20 mouse cellular contexts compared by ENCODE assay signal in genomic region chr11:35950466-35950865, GRCm38 (mm10). TPM values are rescaled to one million over a fixed set of nuclear protein-coding genes. Genes with fewer than 3 reads are reported as not detected.
DNase-seq lines count a peak whose midpoint lies in the region; ATAC-seq and TF ChIP-seq lines count a peak whose summit lies in the region.
"Had no signal": no experiment of that assay in that cellular context is flagged by ENCODE, and none has a peak within 500 bp of the region (broad histone marks: within the 10 kb centered on the region; RNA-seq: fewer than 3 reads in every experiment).

No protein-coding gene starts in this region.

- H3K27me3 ChIP-seq in heart, embryonic 10.5 days (ENCODE audit: insufficient read depth, poor library complexity, severe bottlenecking): no peaks in the 10 kb centered on the region
- H3K27me3 ChIP-seq in lung, embryonic 15.5 days: no peaks in the 10 kb centered on the region
- no peaks in the 10 kb centered on the region for H3K27me3 ChIP-seq in intestine, embryonic 15.5 days (replicated peaks)
- H3K27me3 ChIP-seq in liver, postnatal 0 days (ENCODE audit: insufficient read depth, low read length): no peaks in the 10 kb centered on the region
- H3K27me3 ChIP-seq: forebrain, embryonic 15.5 days; heart, embryonic 13.5 days; megakaryocyte, embryonic 14.5 days; neural tube, embryonic 12.5 days had no signal

- ATAC-seq in lung, embryonic 15.5 days (ENCODE audit: borderline replicate concordance, extremely low read depth, low FRiP score, low TSS enrichment): no peak
- ATAC-seq in intestine, embryonic 15.5 days: peak; percentile 23; the same call in 1 of the 2 replicates
- ATAC-seq in liver, postnatal 0 days: no peak
- ATAC-seq: forebrain, embryonic 15.5 days had no signal

- no peak for TF ChIP-seq CTCF in lung, adult 2 months (IDR thresholded peaks at IDR 0.05; ENCODE audit: insufficient read depth, low read length)
- TF ChIP-seq CTCF in liver, postnatal 0 days (IDR thresholded peaks at IDR 0.05; ENCODE audit: low read depth): no peak
- TF ChIP-seq CTCF in left cerebral cortex, adult 2 months (IDR thresholded peaks at IDR 0.05): no peak

- TF ChIP-seq POLR2A in lung, adult 2 months (IDR thresholded peaks at IDR 0.05; ENCODE audit: borderline replicate concordance, extremely low read depth, low read depth, low read length): no peak

- no peak for TF ChIP-seq EP300 in liver, postnatal 0 days (IDR thresholded peaks at IDR 0.05; ENCODE audit: low read depth)

- H3K4me1 ChIP-seq in heart, embryonic 10.5 days: peaks cover 39% of the 10 kb centered on the region
- H3K4me1 ChIP-seq in lung, embryonic 15.5 days: peaks cover 45% of the 10 kb centered on the region
- H3K4me1 ChIP-seq in lung, adult 2 months (ENCODE audit: control insufficient read depth, insufficient read depth, low read length): peaks cover 4% of the 10 kb centered on the region
- peaks cover 40% of the 10 kb centered on the region for H3K4me1 ChIP-seq in intestine, embryonic 15.5 days (replicated peaks)
- H3K4me1 ChIP-seq in liver, postnatal 0 days (ENCODE audit: insufficient read depth): peaks cover 14% of the 10 kb centered on the region
- H3K4me1 ChIP-seq: megakaryocyte, embryonic 14.5 days had no signal

- no peak overlapping the region for H3K9ac ChIP-seq in lung, embryonic 15.5 days
- H3K9ac ChIP-seq in intestine, embryonic 15.5 days: no peak overlapping the region
- H3K9ac ChIP-seq in liver, postnatal 0 days (replicated peaks): no peak overlapping the region; the same call in 1 of the 2 replicates
- H3K9ac ChIP-seq: forebrain, embryonic 15.5 days; heart, embryonic 13.5 days; neural tube, embryonic 12.5 days had no signal

- H3K4me2 ChIP-seq in lung, embryonic 15.5 days: no peak overlapping the region
- H3K4me2 ChIP-seq in intestine, embryonic 15.5 days (replicated peaks): no peak overlapping the region
- peak overlapping the region; percentile 62 for H3K4me2 ChIP-seq in liver, postnatal 0 days (ENCODE audit: low read depth, low read length)
- H3K4me2 ChIP-seq: forebrain, embryonic 15.5 days; heart, embryonic 13.5 days; neural tube, embryonic 12.5 days had no signal

- peak overlapping the region; percentile 29 for H3K27ac ChIP-seq in heart, embryonic 10.5 days
- H3K27ac ChIP-seq in lung, embryonic 15.5 days: peak overlapping the region; percentile 79
- H3K27ac ChIP-seq in intestine, embryonic 15.5 days: peak overlapping the region; percentile 84; the same call in 1 of the 2 replicates
- peak overlapping the region; percentile 97 for H3K27ac ChIP-seq in liver, postnatal 0 days (ENCODE audit: low read depth)
- H3K27ac ChIP-seq in left cerebral cortex, adult 2 months: no peak overlapping the region
- H3K27ac ChIP-seq: forebrain, embryonic 15.5 days; heart, embryonic 13.5 days; neural tube, embryonic 12.5 days had no signal

- no peaks in the 10 kb centered on the region for H3K36me3 ChIP-seq in heart, embryonic 10.5 days
- H3K36me3 ChIP-seq in lung, embryonic 15.5 days: no peaks in the 10 kb centered on the region
- no peaks in the 10 kb centered on the region for H3K36me3 ChIP-seq in intestine, embryonic 15.5 days
- H3K36me3 ChIP-seq in liver, postnatal 0 days (replicated peaks; ENCODE audit: insufficient read depth, low read length): no peaks in the 10 kb centered on the region
- H3K36me3 ChIP-seq: forebrain, embryonic 15.5 days; heart, embryonic 13.5 days; neural tube, embryonic 12.5 days had no signal

- no peaks in the 10 kb centered on the region for H3K9me3 ChIP-seq in heart, embryonic 10.5 days
- H3K9me3 ChIP-seq in lung, embryonic 15.5 days: no peaks in the 10 kb centered on the region
- H3K9me3 ChIP-seq in intestine, embryonic 15.5 days: no peaks in the 10 kb centered on the region
- H3K9me3 ChIP-seq in liver, postnatal 0 days (ENCODE audit: low read length): no peaks in the 10 kb centered on the region
- H3K9me3 ChIP-seq: forebrain, embryonic 15.5 days; heart, embryonic 13.5 days; neural tube, embryonic 12.5 days had no signal

- intact Hi-C loops in heart, postnatal 10 days (cut with DNase I): no loop called here
- intact Hi-C loops in left cerebral cortex, adult 2 months (cut with DNase I): no loop called here

- no peak overlapping the region for H3K4me3 ChIP-seq in heart, embryonic 10.5 days
- H3K4me3 ChIP-seq in lung, embryonic 15.5 days: no peak overlapping the region
- H3K4me3 ChIP-seq in lung, adult 2 months (replicated peaks; ENCODE audit: extremely low read depth, low read depth, low read length): no peak overlapping the region
- H3K4me3 ChIP-seq in intestine, embryonic 15.5 days (replicated peaks): no peak overlapping the region
- no peak overlapping the region for H3K4me3 ChIP-seq in liver, postnatal 0 days (ENCODE audit: low read depth, low read length)
- H3K4me3 ChIP-seq in left cerebral cortex, adult 2 months: no peak overlapping the region
- H3K4me3 ChIP-seq: erythroblast, embryonic 14.5 days; forebrain, embryonic 15.5 days; heart, embryonic 13.5 days; megakaryocyte, embryonic 14.5 days; neural tube, embryonic 12.5 days had no signal

- 72% methylated on average over 7 of the region's 7 CpGs for WGBS in heart, embryonic 10.5 days
- WGBS in lung, embryonic 15.5 days: 54% methylated on average over 7 of the region's 7 CpGs
- 56% methylated on average over 7 of the region's 7 CpGs for WGBS in lung, adult 2 months
- WGBS in intestine, embryonic 15.5 days: 58% methylated on average over 7 of the region's 7 CpGs
- WGBS in liver, postnatal 0 days (ENCODE audit: insufficient replicate concordance): 74% methylated on average over 7 of the region's 7 CpGs

- DNase-seq in heart, embryonic 10.5 days (ENCODE audit: low spot score): no peak
- DNase-seq in heart, postnatal 10 days: no peak
- no peak for DNase-seq in lung, adult 2 months
- no peak for DNase-seq in liver, postnatal 0 days
- no peak for DNase-seq in gastrocnemius, postnatal 25 days
- no peak for DNase-seq in left cerebral cortex, adult 2 months (ENCODE audit: extremely low spot score in 1 of 2, low spot score in 2 of 2)
- DNase-seq: cerebellum, adult 11 months; cerebellum, postnatal 14 days; heart, postnatal 4 days; layer of hippocampus, adult 9-11 months; right cerebral cortex, postnatal 25 days had no signal

RNA-seq across cellular contexts. Expression of gene Wwc1, which starts 29.9 kb away (rescaled TPM):
- 3.0 and 3.9 TPM in 2 replicates for polyA plus RNA-seq in heart, embryonic 10.5 days (2016; fragmentation: Nextera tagmentation; extraction: Ambion mirVana)
- 1 to 10 TPM; 1.1 to 1.4 TPM for total RNA-seq in heart, postnatal 10 days (2021)
- 16.2 and 16.7 TPM in 2 replicates for polyA plus RNA-seq in lung, embryonic 15.5 days (2015; fragmentation: Nextera tagmentation; extraction: Ambion mirVana)
- 97.0 and 99.9 TPM in 2 replicates for polyA plus RNA-seq in lung, adult 2 months (2012; rRNA removed)
- 14.0 and 14.1 TPM in 2 replicates for polyA plus RNA-seq in intestine, embryonic 15.5 days (2015; fragmentation: Nextera tagmentation; extraction: Ambion mirVana)
- polyA plus RNA-seq in liver, postnatal 0 days (2015; fragmentation: Nextera tagmentation; extraction: Ambion mirVana): 4.7 and 6.3 TPM in 2 replicates
- total RNA-seq in gastrocnemius, postnatal 25 days (2021): under 1 TPM in 1 of 2 experiments, not detected in 1; 0.32 TPM
- total RNA-seq in left cerebral cortex, adult 2 months (2021): 100 to 1,000 TPM; 121 to 137 TPM
- total RNA-seq: granulocyte monocyte progenitor cell, adult 5-6 weeks; monocyte, adult 5-6 weeks had no signal
